Mouse (Mus musculus) c-Kit-positive CD71-positive TER-119-positive erythroid progenitor cells, embryonic 14.5 days (primary cell): ENCODE measurements around the gene Grk5.
"Not testable (repeated sequence)": the region's sequence is repeated elsewhere in the genome, so short reads cannot be mapped to it uniquely, and the experiment has no call there.

Experiments
- DNase-seq: peaks from one replicate; pipeline ENCODE4 v3.0.0-alpha.2; 2013; ENCODE audit warnings: low spot score

Gene Grk5

GRCm38 (mm10) chr19:60911653-60912052, 22.1 kb downstream of the Grk5 start:
- DNase-seq: no peak

GRCm38 (mm10) chr19:60915236-60915635, 25.7 kb downstream of the Grk5 start:
- DNase-seq: no peak

GRCm38 (mm10) chr19:60915862-60916261, 26.3 kb downstream of the Grk5 start:
- no peak for DNase-seq

GRCm38 (mm10) chr19:60916869-60917570, 27.5 kb downstream of the Grk5 start:
- DNase-seq: no peak

GRCm38 (mm10) chr19:60924534-60924933, 35.0 kb downstream of the Grk5 start:
- not testable (repeated sequence) for DNase-seq

- no peak for DNase-seq
These were observed 45.5 kb downstream of the Grk5 start for GRCm38 (mm10) chr19:60935001-60935400.

GRCm38 (mm10) chr19:60939954-60940379, 50.4 kb downstream of the Grk5 start:
- DNase-seq: no peak

- DNase-seq: no peak
These were observed 51.3 kb downstream of the Grk5 start for GRCm38 (mm10) chr19:60940866-60941265.

GRCm38 (mm10) chr19:60945801-60946311, 56.3 kb downstream of the Grk5 start:
- DNase-seq: no peak

GRCm38 (mm10) chr19:60946656-60947055, 57.1 kb downstream of the Grk5 start:
- no peak for DNase-seq

GRCm38 (mm10) chr19:60948996-60949395, 59.4 kb downstream of the Grk5 start:
- no peak for DNase-seq

GRCm38 (mm10) chr19:60950056-60950869, 60.7 kb downstream of the Grk5 start:
- no peak for DNase-seq

GRCm38 (mm10) chr19:60955131-60955530, 65.6 kb downstream of the Grk5 start:
- DNase-seq: no peak

- DNase-seq: no peak
These were observed 66.2 kb downstream of the Grk5 start for GRCm38 (mm10) chr19:60955712-60956111.

- DNase-seq: no peak
These were observed 66.7 kb downstream of the Grk5 start for GRCm38 (mm10) chr19:60956198-60956750.

- DNase-seq: no peak
These were observed 70.2 kb downstream of the Grk5 start for GRCm38 (mm10) chr19:60959706-60960230.

- DNase-seq: no peak
These were observed 73.0 kb downstream of the Grk5 start for GRCm38 (mm10) chr19:60962358-60963061.

- no peak for DNase-seq
These were observed 78.4 kb downstream of the Grk5 start for GRCm38 (mm10) chr19:60967909-60968308.

GRCm38 (mm10) chr19:60970406-60970805, 80.9 kb downstream of the Grk5 start:
- DNase-seq: no peak

- DNase-seq: no peak
These were observed 82.0 kb downstream of the Grk5 start for GRCm38 (mm10) chr19:60971598-60971997.

GRCm38 (mm10) chr19:60972281-60973015, 82.9 kb downstream of the Grk5 start:
- DNase-seq: no peak
